Mouse (Mus musculus) heart, postnatal 0 days (tissue): ENCODE measurements at regions not wholly inside any gene's neighbourhood (a gene's known extent, or its start where the extent isn't known, plus 50 kb on each side); places are given as distances from the start of the nearest gene placed in this dataset.

ENCODE experiments used
- ATAC-seq: fragments of 200-750 bp; cut with Nextera tagmentation; 2 replicates; pipeline ENCODE4 v1.8.0; 2017; ENCODE audit warnings: low read depth, moderate number of reproducible peaks, moderate library complexity; ENCODE audit not compliant: insufficient read depth
- DNase-seq: peaks from one replicate; pipeline ENCODE4 v3.0.0-alpha.2; 2016; ENCODE audit warnings: low spot score
- H3K27ac ChIP-seq: fragments of 300-500 bp; sonication (generic); 2 replicates; pipeline ENCODE4 v1.5.1; 2014; ENCODE audit warnings: low read depth, mild to moderate bottlenecking
- H3K27me3 ChIP-seq: fragments of 300-500 bp; sonication (generic); 2 replicates; pipeline ENCODE4 v1.6.1; 2014; ENCODE audit warnings: low read length, mixed read lengths; ENCODE audit not compliant: control insufficient read depth, insufficient read depth
- H3K36me3 ChIP-seq: fragments of 300-500 bp; sonication (generic); replicated peaks from 2 replicates; pipeline ENCODE4 v1.6.1; 2014; ENCODE audit warnings: low read length, mixed read lengths; ENCODE audit not compliant: control insufficient read depth, insufficient read depth
- H3K4me1 ChIP-seq: fragments of 300-500 bp; sonication (generic); 2 replicates; pipeline ENCODE4 v1.6.1; 2014; ENCODE audit warnings: antibody characterized with exemption; ENCODE audit not compliant: control insufficient read depth, insufficient read depth
- H3K4me2 ChIP-seq: fragments of 300-500 bp; sonication (generic); 2 replicates; pipeline ENCODE4 v1.6.1; 2014; ENCODE audit warnings: low read depth, mild to moderate bottlenecking, low read length, moderate library complexity
- H3K4me3 ChIP-seq: fragments of 300-500 bp; sonication (generic); 2 replicates; pipeline ENCODE4 v1.5.1; 2014; ENCODE audit warnings: low read depth, low read length
- H3K9ac ChIP-seq: fragments of 300-500 bp; sonication (generic); replicated peaks from 2 replicates; pipeline ENCODE4 v1.6.1; 2014; ENCODE audit warnings: low read depth, low read length, mixed read lengths
- H3K9me3 ChIP-seq: fragments of 300-500 bp; sonication (generic); replicated peaks from 2 replicates; pipeline ENCODE4 v1.6.1; 2016; ENCODE audit warnings: low read length; ENCODE audit not compliant: control insufficient read depth
- CTCF ChIP-seq: IDR thresholded peaks from 2 replicates; pipeline ENCODE4 v1.5.1; 2016; ENCODE audit warnings: antibody characterized with exemption, control low read depth, low read depth
- EP300 ChIP-seq: IDR thresholded peaks from 2 replicates; pipeline ENCODE4 v1.6.1; 2016; ENCODE audit warnings: antibody characterized with exemption, low read depth
- WGBS: fragments of 180-500 bp; shearing (Covaris S2); extraction: QIAGEN DNeasy Blood & Tissue Kit; methylation state at CpG from one replicate; pipeline ENCODE4 v1.1.7; 2014; 5-methylcytosine and 5-hydroxymethylcytosine counted together

DNA sequence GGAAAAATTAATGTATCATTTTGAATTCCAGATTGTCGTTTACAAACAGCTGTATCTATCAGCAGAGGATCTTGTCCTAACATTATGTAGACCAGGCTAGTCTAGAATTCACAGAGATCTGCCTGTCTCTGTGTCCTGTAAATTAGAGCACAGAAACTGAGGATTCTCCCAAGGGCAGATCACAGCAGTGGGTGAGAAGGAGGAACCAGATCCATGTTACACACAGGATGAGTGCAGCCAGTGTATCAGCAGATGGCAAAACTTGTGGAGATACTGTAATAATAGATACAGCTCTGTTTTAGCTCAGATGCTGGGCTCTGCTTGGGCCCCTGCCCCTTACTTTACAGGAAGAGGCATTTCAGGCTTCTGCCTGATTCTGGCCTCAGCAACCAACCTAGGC, 1384.0 kb upstream of the 1700008P02Rik start:
- no peaks in the 10 kb centered on the region for H3K36me3 ChIP-seq
- H3K4me2 ChIP-seq: no peak overlapping the region
- no peak for ATAC-seq
- DNase-seq: no peak
- H3K27ac ChIP-seq: no peak overlapping the region
- TF ChIP-seq CTCF (no peak), EP300 (no peak)
- no peak overlapping the region for H3K9ac ChIP-seq
- H3K4me1 ChIP-seq: no peaks in the 10 kb centered on the region
- H3K4me3 ChIP-seq: no peak overlapping the region
- H3K27me3 ChIP-seq: no peaks in the 10 kb centered on the region
- no peaks in the 10 kb centered on the region for H3K9me3 ChIP-seq
- 78% methylated on average over 1 of the region's 1 CpGs for WGBS

DNA sequence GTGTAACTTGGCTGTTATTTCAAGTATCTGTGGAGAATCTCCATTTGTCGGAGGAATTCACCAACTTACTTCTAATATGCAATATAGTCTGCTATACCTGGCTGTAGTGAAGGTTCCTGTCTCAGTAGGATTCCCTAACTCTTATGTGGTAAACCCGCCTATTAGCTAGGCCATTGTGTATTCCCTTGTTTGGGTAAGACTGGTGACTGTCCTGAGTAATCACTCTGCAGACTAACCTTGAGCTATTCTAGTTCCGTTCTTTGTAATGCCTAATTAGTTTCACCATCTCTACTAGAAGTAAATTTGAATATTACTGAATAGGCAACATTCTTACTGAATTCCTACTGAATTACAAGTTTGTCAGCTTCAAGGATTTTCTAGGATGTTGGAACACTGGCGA, 1380.8 kb upstream of the 1700008P02Rik start:
- Histone ChIP-seq H3K4me1 (no peaks in the 10 kb centered on the region), H3K4me3 (no peak overlapping the region)
- WGBS: 77% methylated on average over 4 of the region's 4 CpGs

DNA sequence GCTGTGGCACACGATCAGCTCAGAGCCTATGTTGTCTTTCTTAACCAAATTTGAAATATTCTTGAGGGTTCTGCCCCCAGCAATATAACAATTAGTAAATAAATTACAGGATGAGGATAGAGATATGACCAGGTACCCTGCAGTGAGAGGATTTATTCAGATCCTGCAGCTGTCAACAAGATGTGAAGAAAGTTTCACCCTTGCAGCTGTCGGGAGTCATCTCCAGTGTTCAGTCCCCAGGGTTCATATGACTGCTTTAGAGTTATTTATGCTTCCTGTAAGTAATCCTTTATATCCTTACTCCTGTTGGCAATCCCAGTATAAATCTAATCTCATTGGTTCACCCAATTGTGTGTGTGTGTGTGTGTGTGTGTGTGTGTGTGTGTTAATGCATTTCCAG, 1372.1 kb upstream of the 1700008P02Rik start:
- no peak overlapping the region for H3K4me2 ChIP-seq
- DNase-seq (no peak), ATAC-seq (no peak)
- no peak for TF ChIP-seq EP300
- TF ChIP-seq CTCF: no peak
- no peaks in the 10 kb centered on the region for H3K9me3 ChIP-seq
- 68% methylated on average over 2 of the region's 2 CpGs for WGBS
- H3K4me1 ChIP-seq: no peaks in the 10 kb centered on the region
- no peak overlapping the region for H3K27ac ChIP-seq
- no peaks in the 10 kb centered on the region for H3K27me3 ChIP-seq
- no peak overlapping the region for H3K4me3 ChIP-seq
- H3K36me3 ChIP-seq: no peaks in the 10 kb centered on the region
- H3K9ac ChIP-seq: no peak overlapping the region

More for the DNA sequence above, 1380.8 kb upstream of the 1700008P02Rik start:
- Histone ChIP-seq H3K9ac (no peak overlapping the region), H3K36me3 (no peaks in the 10 kb centered on the region), H3K27me3 (no peaks in the 10 kb centered on the region), H3K9me3 (no peaks in the 10 kb centered on the region), H3K4me2 (no peak overlapping the region), H3K27ac (no peak overlapping the region)
- TF ChIP-seq CTCF: no peak
- no peak for TF ChIP-seq EP300
- no peak for ATAC-seq
- DNase-seq: no peak

DNA sequence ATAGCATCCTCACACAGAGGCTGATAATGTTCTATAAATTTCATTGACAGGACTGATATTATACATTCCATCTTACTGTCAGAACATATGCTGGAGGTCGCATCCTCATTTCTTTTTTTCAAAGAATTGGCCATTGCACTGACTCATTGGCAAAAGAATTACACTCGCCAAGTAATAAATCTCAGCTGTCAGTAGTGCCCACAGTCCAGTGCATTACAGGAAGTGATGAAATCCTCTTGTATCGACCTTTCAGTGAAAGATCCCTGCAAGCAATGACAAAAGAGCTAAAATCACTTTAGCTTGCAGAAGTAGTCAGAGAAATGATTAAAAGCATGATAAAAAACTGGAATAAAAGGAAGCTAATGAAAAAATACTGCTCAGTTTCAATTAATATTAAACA, 1353.0 kb upstream of the 1700008P02Rik start:
- Histone ChIP-seq H3K9ac (no peak overlapping the region), H3K36me3 (no peaks in the 10 kb centered on the region), H3K9me3 (no peaks in the 10 kb centered on the region), H3K4me3 (no peak overlapping the region), H3K27ac (no peak overlapping the region), H3K4me2 (no peak overlapping the region), H3K27me3 (no peaks in the 10 kb centered on the region), H3K4me1 (no peaks in the 10 kb centered on the region)
- no peak for ATAC-seq
- 42% methylated on average over 3 of the region's 3 CpGs for WGBS
- TF ChIP-seq CTCF (no peak), EP300 (no peak)
- DNase-seq: no peak

DNA sequence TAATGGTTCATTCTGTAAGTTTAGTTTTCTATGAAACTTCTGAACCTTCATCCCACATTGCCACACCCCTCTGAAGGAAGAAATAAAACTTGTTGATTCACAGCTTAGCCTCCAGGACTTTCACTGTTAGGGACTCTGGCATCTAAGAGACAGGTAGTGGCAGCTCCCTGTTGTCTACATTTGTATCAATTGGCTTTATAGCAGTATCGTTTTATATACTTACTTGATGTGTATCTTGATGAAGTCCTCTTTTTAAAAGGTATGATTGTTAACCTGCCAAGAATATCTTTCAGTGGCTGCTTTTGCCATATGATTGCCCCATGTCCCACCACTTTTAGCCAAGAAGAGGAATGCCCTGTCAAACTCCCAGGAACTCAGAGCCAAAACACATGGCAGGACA, 1333.7 kb upstream of the 1700008P02Rik start:
- H3K9ac ChIP-seq: no peak overlapping the region
- no peak overlapping the region for H3K27ac ChIP-seq
- no peak for DNase-seq
- H3K36me3 ChIP-seq: no peaks in the 10 kb centered on the region
- no peak overlapping the region for H3K4me2 ChIP-seq
- TF ChIP-seq CTCF (no peak), EP300 (no peak)
- H3K4me3 ChIP-seq: no peak overlapping the region
- no peaks in the 10 kb centered on the region for H3K27me3 ChIP-seq
- 56% methylated on average over 1 of the region's 1 CpGs for WGBS
- ATAC-seq: no peak
- H3K9me3 ChIP-seq: no peaks in the 10 kb centered on the region
- H3K4me1 ChIP-seq: no peaks in the 10 kb centered on the region

DNA sequence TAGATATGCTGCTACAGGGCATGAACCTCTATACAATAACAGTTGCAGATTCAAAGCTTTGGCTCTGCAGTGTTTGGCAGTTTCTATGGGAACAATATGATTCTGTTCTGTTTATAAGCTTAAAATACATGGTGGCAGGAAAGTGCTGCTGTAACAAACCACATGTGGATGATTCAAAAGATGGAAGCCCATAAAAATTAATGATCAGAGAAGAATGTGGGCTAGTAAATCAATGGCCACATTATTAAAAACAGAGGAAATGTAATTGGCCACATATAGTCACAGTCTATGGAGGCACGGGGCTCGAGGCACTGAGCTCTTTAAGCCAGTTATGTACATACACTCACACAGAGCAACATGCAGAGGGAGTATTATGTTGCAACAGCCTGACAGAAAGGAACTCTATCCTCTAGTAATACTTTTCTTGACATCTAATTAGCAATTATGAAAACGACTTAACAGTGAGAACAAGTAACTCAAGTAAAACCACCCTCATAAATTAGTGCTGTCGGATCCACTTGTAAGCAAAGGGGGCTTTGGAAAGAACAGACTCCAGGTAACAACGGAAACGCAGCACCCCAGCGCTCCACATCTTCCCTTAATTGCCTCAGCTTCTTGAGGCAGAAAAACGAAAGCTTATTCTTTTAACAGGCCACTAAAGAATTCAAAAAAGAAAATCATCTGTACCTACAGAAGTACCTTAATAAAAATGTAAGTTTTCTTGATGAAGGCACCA, 1323.6 kb upstream of the 1700008P02Rik start:
- no peak overlapping the region for H3K4me3 ChIP-seq
- H3K27me3 ChIP-seq: no peaks in the 10 kb centered on the region
- DNase-seq: no peak
- no peaks in the 10 kb centered on the region for H3K4me1 ChIP-seq
- H3K36me3 ChIP-seq: no peaks in the 10 kb centered on the region
- no peaks in the 10 kb centered on the region for H3K9me3 ChIP-seq
- H3K9ac ChIP-seq: no peak overlapping the region
- no peak overlapping the region for H3K4me2 ChIP-seq
- no peak overlapping the region for H3K27ac ChIP-seq
- ATAC-seq: no peak
- TF ChIP-seq EP300 (no peak), CTCF (no peak)
- WGBS: 60% methylated on average over 8 of the region's 8 CpGs
